Comparison of ENCODE assay signal across 35 mouse cellular contexts in genomic region chr2:144250111-144250510, GRCm38 (mm10).
"Had no signal": no experiment of that assay in that cellular context is flagged by ENCODE, and none has a peak within 500 bp of the region (broad histone marks: within the 10 kb centered on the region; RNA-seq: fewer than 3 reads in every experiment).

No protein-coding gene starts in this region.

- ATAC-seq: hindbrain, embryonic 16.5 days; hindbrain, postnatal 0 days; inflammation-experienced regulatory T-cells, adult 6 months; intestine, embryonic 16.5 days; intestine, postnatal 0 days had no signal

- DNase-seq: heart, postnatal 10 days; heart, postnatal 14 days; heart, postnatal 36 days; heart, postnatal 4 days; kidney, adult 11 months; kidney, adult 18-20 months; kidney, adult 2 months; kidney, adult 8-10 months; kidney, adult 9 months; kidney, postnatal 10 days; kidney, postnatal 14 days; kidney, postnatal 25 days; kidney, postnatal 36 days; kidney, postnatal 4 days; layer of hippocampus, adult 9-11 months; layer of hippocampus, postnatal 36 days had no signal

- H3K27ac ChIP-seq: heart, embryonic 13.5 days; heart, embryonic 15.5 days; hindbrain, embryonic 10.5 days; hindbrain, embryonic 12.5 days; hindbrain, embryonic 13.5 days; hindbrain, embryonic 14.5 days; hindbrain, embryonic 15.5 days; hindbrain, postnatal 0 days; intestine, embryonic 15.5 days; kidney, embryonic 15.5 days; kidney, postnatal 0 days; layer of hippocampus, adult 2 months; left cerebral cortex, adult 2 months had no signal

- H3K9me3 ChIP-seq: heart, embryonic 12.5 days; heart, embryonic 13.5 days; heart, embryonic 15.5 days; hindbrain, embryonic 10.5 days; hindbrain, embryonic 12.5 days; hindbrain, embryonic 13.5 days; hindbrain, embryonic 15.5 days; intestine, embryonic 15.5 days; kidney, embryonic 15.5 days had no signal

- H3K4me1 ChIP-seq: hindbrain, embryonic 15.5 days had no signal

- H3K9ac ChIP-seq: heart, embryonic 12.5 days; heart, embryonic 13.5 days; heart, embryonic 15.5 days; hindbrain, embryonic 12.5 days; hindbrain, embryonic 13.5 days; hindbrain, embryonic 14.5 days; hindbrain, embryonic 15.5 days; intestine, embryonic 15.5 days; kidney, embryonic 15.5 days had no signal

- H3K4me2 ChIP-seq: heart, embryonic 11.5 days; heart, embryonic 12.5 days; heart, embryonic 13.5 days; heart, embryonic 15.5 days; hindbrain, embryonic 12.5 days; hindbrain, embryonic 13.5 days; hindbrain, embryonic 14.5 days; hindbrain, embryonic 15.5 days; intestine, embryonic 15.5 days; kidney, embryonic 15.5 days had no signal

- H3K4me3 ChIP-seq: heart, embryonic 12.5 days; heart, embryonic 13.5 days; heart, embryonic 15.5 days; hindbrain, embryonic 10.5 days; hindbrain, embryonic 12.5 days; hindbrain, embryonic 13.5 days; hindbrain, embryonic 15.5 days; intestine, embryonic 15.5 days; kidney, embryonic 15.5 days; layer of hippocampus, adult 2 months; left cerebral cortex, adult 2 months had no signal

- H3K27me3 ChIP-seq: heart, embryonic 12.5 days; heart, embryonic 13.5 days; heart, embryonic 15.5 days; hindbrain, embryonic 12.5 days; hindbrain, embryonic 13.5 days; hindbrain, embryonic 15.5 days; intestine, embryonic 15.5 days; kidney, embryonic 15.5 days had no signal
